Mouse (Mus musculus) embryonic facial prominence, embryonic 14.5 days (tissue): ENCODE data around the gene Il21. TPM values are rescaled to one million over a fixed set of nuclear protein-coding genes. Genes with fewer than 3 reads are reported as not detected.
A peak's percentile ranks its signal among the peaks of the same experiment; 100 is the strongest.

Experiments used
- ATAC-seq: fragments of 200-750 bp; cut with Nextera tagmentation; 2 replicates; pipeline ENCODE4 v1.8.0; 2017; ENCODE audit warnings: low read depth, moderate number of reproducible peaks, moderate TSS enrichment
- DNase-seq: peaks from one replicate; pipeline ENCODE4 v3.0.0-alpha.2; 2015; ENCODE audit warnings: low spot score
- H3K27ac ChIP-seq: fragments of 300-500 bp; sonication (generic); replicated peaks from 2 replicates; pipeline ENCODE4 v1.5.1; 2014; ENCODE audit warnings: low read depth, mild to moderate bottlenecking, low read length, moderate library complexity
- H3K27me3 ChIP-seq: fragments of 300-500 bp; sonication (generic); replicated peaks from 2 replicates; pipeline ENCODE4 v1.6.1; 2014; ENCODE audit warnings: low read length; ENCODE audit not compliant: control insufficient read depth, insufficient read depth
- H3K36me3 ChIP-seq: fragments of 300-500 bp; sonication (generic); 2 replicates; pipeline ENCODE4 v1.6.1; 2014; ENCODE audit warnings: low read length, mixed read lengths; ENCODE audit not compliant: control insufficient read depth, insufficient read depth
- H3K4me1 ChIP-seq: fragments of 300-500 bp; sonication (generic); 2 replicates; pipeline ENCODE4 v1.6.1; 2014; ENCODE audit warnings: antibody characterized with exemption, low read length; ENCODE audit not compliant: control insufficient read depth, insufficient read depth
- H3K4me2 ChIP-seq: fragments of 300-500 bp; sonication (generic); 2 replicates; pipeline ENCODE4 v1.6.1; 2014; ENCODE audit warnings: low read depth, mild to moderate bottlenecking, low read length, moderate library complexity, mixed read lengths
- H3K4me3 ChIP-seq: fragments of 300-500 bp; sonication (generic); 2 replicates; pipeline ENCODE4 v1.5.1; 2014; ENCODE audit warnings: low read depth, mild to moderate bottlenecking, low read length
- H3K9ac ChIP-seq: fragments of 300-500 bp; sonication (generic); 2 replicates; pipeline ENCODE4 v1.6.1; 2014; ENCODE audit warnings: low read depth, mild to moderate bottlenecking, low read length, moderate library complexity, mixed read lengths
- H3K9me3 ChIP-seq: fragments of 300-500 bp; sonication (generic); 2 replicates; pipeline ENCODE4 v1.6.1; 2016; ENCODE audit warnings: low read length; ENCODE audit not compliant: control insufficient read depth
- WGBS: fragments of 180-500 bp; shearing (Covaris S2); extraction: QIAGEN DNeasy Blood & Tissue Kit; methylation state at CpG from one replicate; pipeline ENCODE4 v1.1.7; 2014; 5-methylcytosine and 5-hydroxymethylcytosine counted together
- microRNA-seq: library from miRNA; unstranded; fragments of <30 nt; microRNA quantifications from one replicate; pipeline ENCODE4, GENCODE M21; 2016; ENCODE audit warnings: borderline number of aligned reads
- polyA plus RNA-seq: library from polyadenylated mRNA; unstranded; fragments of >200 nt; fragmentation: Nextera tagmentation; extraction: Ambion mirVana; gene quantifications from 2 replicates; pipeline ENCODE4 v1.2.1, GENCODE M21; 2014

Gene Il21
- polyA plus RNA-seq, 1 experiment from 2014 or later, result not detected

- no peaks in the 10 kb centered on the region for H3K36me3 ChIP-seq
- DNase-seq (no peak), ATAC-seq (no peak)
- no peaks in the 10 kb centered on the region for H3K9me3 ChIP-seq
- peaks cover 10% of the 10 kb centered on the region; the same call in 1 of the 2 replicates for H3K4me1 ChIP-seq
- H3K4me2 ChIP-seq, result no peak overlapping the region
- WGBS, result 80% methylated on average over 12 of the region's 12 CpGs
- H3K9ac ChIP-seq, result no peak overlapping the region
- no peak overlapping the region for H3K4me3 ChIP-seq
- H3K27me3 ChIP-seq, result no peaks in the 10 kb centered on the region
- no peak overlapping the region for H3K27ac ChIP-seq
Measured at GRCm38 (mm10) chr3:37180039-37180743, 52.2 kb downstream of the Il21 start.

DNA sequence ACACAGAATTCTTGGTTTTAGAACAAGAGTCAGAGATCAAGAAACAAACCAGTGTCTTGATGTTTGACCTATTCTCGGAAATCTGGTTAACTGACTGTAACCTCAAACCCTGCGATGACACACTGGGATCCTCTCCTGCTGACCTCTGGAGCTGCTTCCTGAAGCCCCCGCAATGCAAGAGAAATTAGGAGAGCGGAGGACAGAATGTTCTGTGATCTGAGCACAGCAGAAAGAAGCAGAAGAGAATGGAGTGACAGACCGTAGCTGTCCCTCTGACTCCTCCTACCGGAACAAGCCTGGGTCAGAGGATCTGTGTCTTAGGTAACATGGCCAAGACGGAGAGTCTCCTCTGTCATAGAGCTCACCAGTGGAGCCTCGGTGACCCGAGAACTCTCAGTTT, 53.0 kb downstream of the Il21 start:
- Histone ChIP-seq H3K9ac (no peak overlapping the region), H3K4me2 (no peak overlapping the region), H3K4me3 (no peak overlapping the region), H3K9me3 (no peaks in the 10 kb centered on the region), H3K27ac (no peak overlapping the region), H3K36me3 (no peaks in the 10 kb centered on the region), H3K4me1 (peaks cover 10% of the 10 kb centered on the region; the same call in 1 of the 2 replicates), H3K27me3 (no peaks in the 10 kb centered on the region)
- DNase-seq (no peak), ATAC-seq (no peak)
- 86% methylated on average over 9 of the region's 9 CpGs for WGBS

GRCm38 (mm10) chr3:37174711-37175572, 57.5 kb downstream of the Il21 start:
- no peaks in the 10 kb centered on the region for H3K27me3 ChIP-seq
- no peak overlapping the region for H3K4me2 ChIP-seq
- H3K4me1 ChIP-seq, result no peaks in the 10 kb centered on the region
- WGBS, result 68% methylated on average over 10 of the region's 10 CpGs
- no peaks in the 10 kb centered on the region for H3K9me3 ChIP-seq
- H3K27ac ChIP-seq, result no peak overlapping the region
- no peak for DNase-seq
- H3K9ac ChIP-seq, result no peak overlapping the region
- H3K4me3 ChIP-seq, result no peak overlapping the region
- H3K36me3 ChIP-seq, result no peaks in the 10 kb centered on the region
- ATAC-seq, result no peak

DNA sequence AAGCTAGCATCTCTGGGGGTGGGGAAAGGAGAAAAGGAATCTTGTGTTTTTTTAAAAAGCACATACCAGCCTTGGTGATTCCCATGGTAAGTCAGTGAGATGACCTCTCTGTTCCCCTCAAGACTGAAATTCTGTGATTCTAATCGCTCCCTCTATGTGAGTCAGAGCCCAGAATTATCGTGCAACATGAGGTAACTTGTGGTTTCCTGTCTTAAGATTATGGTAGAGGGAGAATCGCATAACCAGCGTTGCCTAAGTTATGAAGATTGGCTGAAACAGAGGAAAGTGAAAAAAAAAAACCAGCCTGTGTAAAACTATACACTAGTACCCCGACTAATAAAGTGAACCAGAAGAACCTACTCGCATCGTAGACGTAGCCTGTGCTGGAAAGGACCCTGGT, 59.2 kb downstream of the Il21 start:
- H3K36me3 ChIP-seq, result no peaks in the 10 kb centered on the region
- H3K9me3 ChIP-seq, result no peaks in the 10 kb centered on the region
- H3K27me3 ChIP-seq, result no peaks in the 10 kb centered on the region
- no peak overlapping the region for H3K9ac ChIP-seq
- H3K4me2 ChIP-seq, result no peak overlapping the region
- no peaks in the 10 kb centered on the region for H3K4me1 ChIP-seq
- ATAC-seq, result no peak
- no peak overlapping the region for H3K27ac ChIP-seq
- WGBS, result 70% methylated on average over 8 of the region's 8 CpGs
- no peak overlapping the region for H3K4me3 ChIP-seq
- peak; percentile 24 for DNase-seq

Small RNAs within 50 kb of the gene (microRNA-seq; reads per million reads assigned to microRNA genes)
- not detected for gene Gm24169

Other genes starting within 250 kb of the Il21 start
- gene Adad1, start 169.1 kb downstream of the Il21 start, polyA plus RNA-seq, result 0.51 and 1.0 TPM in 2 replicates
- gene Il2, start 106.7 kb downstream of the Il21 start, polyA plus RNA-seq, result 0.28 and 0.75 TPM in 2 replicates
- 7.0 and 9.4 TPM in 2 replicates for gene Bbs12, start 79.9 kb upstream of the Il21 start, polyA plus RNA-seq
- gene Cetn4, start 80.1 kb upstream of the Il21 start, polyA plus RNA-seq, result 2.3 and 3.5 TPM in 2 replicates
- 5.5 and 6.0 TPM in 2 replicates for gene Fgf2, start 115.7 kb upstream of the Il21 start, polyA plus RNA-seq
- gene Spata5, start 187.3 kb upstream of the Il21 start, polyA plus RNA-seq, result 29.0 and 32.9 TPM in 2 replicates
- 4.7 and 6.7 TPM in 2 replicates for gene Nudt6, start 187.6 kb upstream of the Il21 start, polyA plus RNA-seq